Comparison of ENCODE assay signal across 17 mouse cellular contexts in the genomic region with DNA sequence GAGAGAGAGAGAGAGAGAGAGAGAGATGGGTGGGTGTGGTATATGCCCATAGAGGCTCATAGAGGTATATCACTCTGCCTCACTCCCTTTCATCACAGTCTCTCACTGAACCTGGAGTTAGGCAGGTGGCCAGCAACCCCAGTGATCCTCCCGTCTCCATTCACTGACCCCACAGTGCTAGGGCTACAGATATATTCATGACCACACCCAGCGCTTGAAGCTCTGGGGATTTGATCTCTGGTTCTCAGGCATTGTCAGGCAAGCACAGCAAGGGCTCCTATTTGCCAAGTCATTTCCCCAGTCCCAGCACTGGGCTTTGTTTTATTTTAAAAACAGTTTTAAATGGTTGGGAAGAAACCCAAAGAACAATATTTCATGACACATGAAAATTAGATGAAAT. TPM values are rescaled to one million over a fixed set of nuclear protein-coding genes. Genes with fewer than 3 reads are reported as not detected.
A peak's percentile ranks its signal among the peaks of the same experiment; 100 is the strongest.
DNase-seq lines count a peak whose midpoint lies in the region; ATAC-seq lines count a peak whose summit lies in the region.
"Had no signal": no experiment of that assay in that cellular context is flagged by ENCODE, and none has a peak within 500 bp of the region (broad histone marks: within the 10 kb centered on the region; RNA-seq: fewer than 3 reads in every experiment).

No protein-coding gene starts in this region.

- H3K9ac ChIP-seq in heart, embryonic 11.5 days (ENCODE audit: low read depth, low read length): no peak overlapping the region
- peak overlapping the region; percentile 30 for H3K9ac ChIP-seq in liver, embryonic 15.5 days
- H3K9ac ChIP-seq: embryonic facial prominence, embryonic 15.5 days; forebrain, embryonic 15.5 days; hindbrain, embryonic 14.5 days; neural tube, embryonic 15.5 days had no signal

- no peak overlapping the region for H3K4me3 ChIP-seq in heart, embryonic 11.5 days (ENCODE audit: low read depth, low read length)
- no peak overlapping the region for H3K4me3 ChIP-seq in liver, embryonic 15.5 days (replicated peaks)
- H3K4me3 ChIP-seq: embryonic facial prominence, embryonic 15.5 days; forebrain, embryonic 15.5 days; neural tube, embryonic 15.5 days had no signal

- ATAC-seq in heart, embryonic 11.5 days (replicated peaks; ENCODE audit: insufficient number of reproducible peaks, low FRiP score, low TSS enrichment): no peak
- peak; percentile 69 for ATAC-seq in erythroblast, adult 5-6 weeks (replicated peaks; ENCODE audit: low FRiP score, poor library complexity, severe bottlenecking)
- ATAC-seq in liver, embryonic 15.5 days (ENCODE audit: insufficient read depth): peak; percentile 80
- ATAC-seq: forebrain, embryonic 15.5 days had no signal

- H3K9me3 ChIP-seq in heart, embryonic 11.5 days (replicated peaks; ENCODE audit: control insufficient read depth, low read length): no peaks in the 10 kb centered on the region
- no peaks in the 10 kb centered on the region for H3K9me3 ChIP-seq in liver, embryonic 15.5 days (replicated peaks)
- H3K9me3 ChIP-seq: embryonic facial prominence, embryonic 15.5 days; forebrain, embryonic 15.5 days; neural tube, embryonic 15.5 days had no signal

- no peaks in the 10 kb centered on the region for H3K4me1 ChIP-seq in heart, embryonic 11.5 days (ENCODE audit: control insufficient read depth, insufficient read depth, low read length)
- peaks cover 64% of the 10 kb centered on the region for H3K4me1 ChIP-seq in liver, embryonic 15.5 days (replicated peaks)

- H3K4me2 ChIP-seq in heart, embryonic 11.5 days: no peak overlapping the region
- peak overlapping the region; percentile 59 for H3K4me2 ChIP-seq in liver, embryonic 15.5 days
- H3K4me2 ChIP-seq: embryonic facial prominence, embryonic 15.5 days; forebrain, embryonic 15.5 days; hindbrain, embryonic 14.5 days; neural tube, embryonic 15.5 days had no signal

- H3K27me3 ChIP-seq in heart, embryonic 11.5 days (ENCODE audit: control insufficient read depth, insufficient read depth, low read length): 0 out of 2 replicates have a peak, but pooled peaks cover 3% of the 10 kb centered on the region
- no peaks in the 10 kb centered on the region for H3K27me3 ChIP-seq in liver, embryonic 15.5 days
- H3K27me3 ChIP-seq: embryonic facial prominence, embryonic 15.5 days; forebrain, embryonic 15.5 days; neural tube, embryonic 15.5 days had no signal

- H3K36me3 ChIP-seq in heart, embryonic 11.5 days (ENCODE audit: control insufficient read depth, insufficient read depth, low read length): no peaks in the 10 kb centered on the region
- H3K36me3 ChIP-seq in liver, embryonic 15.5 days (replicated peaks): no peaks in the 10 kb centered on the region
- H3K36me3 ChIP-seq: embryonic facial prominence, embryonic 15.5 days; forebrain, embryonic 15.5 days; neural tube, embryonic 15.5 days had no signal

- DNase-seq in heart, adult 8-10 months (ENCODE audit: low spot score): peak; percentile 27
- DNase-seq in heart, postnatal 10 days: peak; percentile 24 to 29
- DNase-seq in thymus, postnatal 4 days: no peak
- DNase-seq in cerebellum, adult 11-12 months: no peak
- DNase-seq in cerebellum, adult 8-10 months: no peak
- DNase-seq: adrenal gland, postnatal 25 days; cerebellum, postnatal 36 days; kidney, adult 11 months; lung, postnatal 4 days; retina, postnatal 1 day had no signal

- 54% methylated on average over 2 of the region's 2 CpGs for WGBS in heart, embryonic 11.5 days (ENCODE audit: insufficient replicate concordance)
- WGBS in liver, embryonic 15.5 days (ENCODE audit: insufficient replicate concordance): 19% methylated on average over 2 of the region's 2 CpGs

- intact Hi-C loops in heart, postnatal 10 days (cut with DNase I): no loop called here

- no peak overlapping the region for H3K27ac ChIP-seq in heart, embryonic 11.5 days (ENCODE audit: low read depth, low read length)
- peak overlapping the region; percentile 73 for H3K27ac ChIP-seq in liver, embryonic 15.5 days (replicated peaks)
- H3K27ac ChIP-seq: embryonic facial prominence, embryonic 15.5 days; forebrain, embryonic 15.5 days; hindbrain, embryonic 14.5 days; neural tube, embryonic 15.5 days had no signal

RNA-seq across cellular contexts. Expression of a gene that starts 25.8 kb away (rescaled TPM):
- total RNA-seq in heart, adult 8-10 months (2022): 10 to 100 TPM; 25.6 to 27.7 (median 26.0) TPM
- polyA plus RNA-seq in heart, embryonic 11.5 days (2014; fragmentation: Nextera tagmentation; extraction: Ambion mirVana): 27.9 TPM in 2 replicates
- total RNA-seq in erythroblast, adult 5-6 weeks (2015; ENCODE audit: low replicate concordance): 827 TPM in 2 replicates
- 564 and 619 TPM in 2 replicates for total RNA-seq in erythroblast, adult 5-6 weeks (2017; ENCODE audit: low replicate concordance)
- total RNA-seq in heart, postnatal 10 days (2021): 10 to 100 TPM; 20.8 to 25.1 TPM
- 148 and 156 TPM in 2 replicates for polyA plus RNA-seq in liver, embryonic 15.5 days (2015; fragmentation: Nextera tagmentation; extraction: Ambion mirVana)

Comparison
In these comparisons a context has a peak if more than half of its experiments do, and no peak if none do; other contexts are left out.
1. DNase-seq: peak in heart, adult 8-10 months (single experiment) and heart, postnatal 10 days (2 of 2); none in thymus, postnatal 4 days (single experiment), cerebellum, adult 11-12 months (single experiment) and cerebellum, adult 8-10 months (single experiment).
2. RNA of a gene that starts 25.8 kb away (total RNA-seq): 564 to 827 TPM in erythroblast, adult 5-6 weeks; 25.6 to 27.7 TPM in heart, adult 8-10 months and 20.8 to 25.1 TPM in heart, postnatal 10 days; every median in the first group is over 10 times any median in the second.